Mouse (Mus musculus) effector memory CD4-positive, alpha-beta T cell, adult 5 months (primary cell): ENCODE measurements around the gene Ednrb. TPM values are rescaled to one million over a fixed set of nuclear protein-coding genes. Genes with fewer than 3 reads are reported as not detected.

Experiments used
- polyA plus RNA-seq: library from polyadenylated mRNA; unstranded; fragments of 100-300 nt; shearing (Covaris generic); gene quantifications from one replicate; pipeline ENCODE4 v1.2.1, GENCODE M21; 2017

The Ednrb gene
- polyA plus RNA-seq, result not detected

DNA sequence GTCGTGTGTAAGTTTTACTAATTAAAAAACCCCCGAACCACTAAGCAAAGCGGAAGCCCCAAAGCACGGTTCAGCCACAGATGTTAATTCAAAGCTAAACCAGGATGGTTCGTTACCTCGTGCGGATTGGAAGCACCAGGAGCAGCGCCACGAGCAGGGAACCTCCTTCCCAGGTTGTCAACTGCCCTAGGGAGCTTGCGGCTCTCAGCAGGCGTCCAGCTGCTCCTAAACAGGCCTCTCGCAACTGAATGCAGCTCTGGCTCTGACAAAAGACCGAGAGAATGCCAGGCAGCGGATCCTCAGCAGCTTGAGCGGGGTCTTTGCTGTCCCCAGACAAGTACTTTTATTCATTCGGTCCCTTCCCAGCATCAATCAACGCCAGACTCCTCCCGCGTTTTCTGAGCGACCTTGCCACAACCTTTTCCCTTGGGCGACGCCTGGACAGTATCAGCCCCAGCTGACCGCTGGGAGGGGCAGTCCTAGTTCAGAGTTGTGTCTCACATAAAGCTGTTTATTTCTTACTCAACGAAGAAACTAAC is at the start of gene Ednrb:
Ednrb (minus strand) TSS at position 392 of the 539 bp plus-strand sequence.

Other genes starting within 250 kb of the Ednrb start
- 108 TPM for gene Slain1, start 194.2 kb downstream of the Ednrb start, polyA plus RNA-seq